Mouse (Mus musculus): ENCODE measurements around the gene Rnf225.

DNA sequence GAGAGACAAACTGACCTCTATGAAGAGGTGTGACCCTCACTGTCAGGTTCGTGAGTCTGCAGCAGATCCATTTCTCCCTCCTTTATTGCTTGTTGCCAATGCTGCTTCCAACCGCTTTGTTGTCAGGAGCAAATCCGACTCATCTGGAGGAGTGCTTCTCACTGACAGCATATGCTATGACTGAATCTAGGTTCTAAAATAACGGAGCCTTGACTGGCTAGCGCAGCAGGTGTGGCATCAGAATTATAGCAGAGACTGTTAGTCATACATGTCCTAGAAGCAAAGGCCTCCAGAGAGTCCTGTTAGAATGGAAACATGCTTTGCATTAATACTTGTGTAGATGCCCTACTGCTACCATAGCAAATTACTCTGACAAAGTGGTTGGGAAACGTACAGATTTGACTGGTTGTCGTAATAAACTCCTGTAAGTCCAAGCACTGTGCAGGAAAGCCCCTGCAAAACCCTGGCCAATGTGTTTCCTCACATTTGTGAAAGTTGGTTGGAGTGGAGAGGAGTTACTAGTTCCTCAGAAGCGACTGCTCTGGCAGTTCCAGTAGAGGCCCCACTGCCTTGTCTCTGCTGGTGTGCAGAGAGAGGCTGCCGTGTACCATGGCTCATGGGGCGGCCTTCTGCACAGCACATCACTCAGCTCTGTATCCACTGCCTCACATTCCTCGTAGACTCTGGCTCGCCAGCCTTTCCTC lies 40.5 kb upstream of the Rnf225 start:
- TF ChIP-seq CTCF (IDR thresholded peaks at IDR 0.05; ENCODE audit: borderline replicate concordance, insufficient read depth, low read depth, low read length), result no peak
- TF ChIP-seq POLR2A (IDR thresholded peaks at IDR 0.05; ENCODE audit: borderline replicate concordance, insufficient read depth, low read length), result no peak
